Mouse (Mus musculus) embryonic facial prominence, embryonic 13.5 days (tissue): ENCODE measurements around the gene Cryl1. TPM values are rescaled to one million over a fixed set of nuclear protein-coding genes. Genes with fewer than 3 reads are reported as not detected.

Experiments used
- ATAC-seq: fragments of 200-750 bp; cut with Nextera tagmentation; 2 replicates; pipeline ENCODE4 v1.8.0; 2017; ENCODE audit warnings: low read depth; ENCODE audit not compliant: insufficient number of reproducible peaks, insufficient read depth, low FRiP score, low TSS enrichment
- H3K27ac ChIP-seq: fragments of 300-500 bp; sonication (generic); 2 replicates; pipeline ENCODE4 v1.5.1; 2015; ENCODE audit warnings: moderate library complexity, mild to moderate bottlenecking, inconsistent platforms
- H3K27me3 ChIP-seq: fragments of 300-500 bp; sonication (generic); 2 replicates; pipeline ENCODE4 v1.6.1; 2015; ENCODE audit warnings: mild to moderate bottlenecking, inconsistent platforms
- H3K36me3 ChIP-seq: fragments of 300-500 bp; sonication (generic); 2 replicates; pipeline ENCODE4 v1.6.1; 2015; ENCODE audit warnings: mild to moderate bottlenecking, inconsistent platforms
- H3K4me1 ChIP-seq: fragments of 300-500 bp; sonication (generic); 2 replicates; pipeline ENCODE4 v1.6.1; 2015; ENCODE audit warnings: inconsistent platforms
- H3K4me2 ChIP-seq: fragments of 300-500 bp; sonication (generic); 2 replicates; pipeline ENCODE4 v1.6.1; 2015; ENCODE audit warnings: moderate library complexity, mild to moderate bottlenecking, inconsistent platforms
- H3K4me3 ChIP-seq: fragments of 300-500 bp; sonication (generic); 2 replicates; pipeline ENCODE4 v1.5.1; 2015; ENCODE audit warnings: mild to moderate bottlenecking, inconsistent platforms
- H3K9ac ChIP-seq: fragments of 300-500 bp; sonication (generic); 2 replicates; pipeline ENCODE4 v1.6.1; 2015; ENCODE audit warnings: mild to moderate bottlenecking, inconsistent platforms
- H3K9me3 ChIP-seq: fragments of 300-500 bp; sonication (generic); 2 replicates; pipeline ENCODE4 v1.6.1; 2016; ENCODE audit warnings: inconsistent platforms
- WGBS: fragments of 180-500 bp; shearing (Covaris S2); methylation state at CpG from one replicate; pipeline ENCODE4 v1.1.7; 2015; ENCODE audit warnings: mixed read lengths; 5-methylcytosine and 5-hydroxymethylcytosine counted together
- polyA plus RNA-seq: library from polyadenylated mRNA; unstranded; fragments of >200 nt; fragmentation: Nextera tagmentation; extraction: Ambion mirVana; gene quantifications from 2 replicates; pipeline ENCODE4 v1.2.1, GENCODE M21; 2015

Cryl1 gene
- polyA plus RNA-seq, 1 experiment from 2014 or later = 28.8 TPM

DNA sequence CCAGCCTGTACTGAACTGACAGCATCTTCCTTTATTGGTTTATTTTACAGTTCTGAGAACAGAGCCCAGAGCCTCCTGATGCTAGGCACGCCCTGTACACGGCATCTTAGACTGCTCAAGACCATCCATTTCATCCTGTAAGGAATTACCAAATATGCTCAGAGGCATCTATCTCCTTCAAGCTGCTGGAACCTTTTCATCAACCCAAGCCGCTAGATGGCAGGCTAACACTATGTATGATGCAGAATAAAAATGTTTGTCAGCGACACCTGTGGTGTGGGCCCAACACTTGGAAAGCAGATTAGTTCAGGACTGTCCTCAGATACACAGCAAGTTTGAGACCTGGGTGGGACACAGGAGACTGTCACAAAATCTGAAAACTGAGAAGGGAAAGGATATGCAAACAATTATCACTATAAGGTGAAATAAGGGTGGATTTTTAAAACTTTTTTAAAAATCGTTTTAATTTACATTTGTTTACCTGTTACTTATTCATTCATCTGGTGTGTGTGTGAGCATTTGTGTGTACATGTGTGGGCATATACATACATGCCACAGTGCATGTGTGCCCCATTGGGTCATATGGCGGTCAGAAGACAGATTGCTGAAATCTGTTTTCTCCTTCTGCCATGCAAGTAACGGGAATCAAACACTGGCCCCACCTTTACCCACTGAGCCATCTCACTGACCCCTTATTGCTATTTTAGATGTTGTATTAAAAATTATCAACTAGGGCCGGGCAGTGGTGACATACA, 25.8 kb downstream of the Cryl1 start:
- ATAC-seq = no peak
- WGBS = 48% methylated on average over 8 of the region's 8 CpGs
- no peaks in the 10 kb centered on the region for H3K9me3 ChIP-seq

DNA sequence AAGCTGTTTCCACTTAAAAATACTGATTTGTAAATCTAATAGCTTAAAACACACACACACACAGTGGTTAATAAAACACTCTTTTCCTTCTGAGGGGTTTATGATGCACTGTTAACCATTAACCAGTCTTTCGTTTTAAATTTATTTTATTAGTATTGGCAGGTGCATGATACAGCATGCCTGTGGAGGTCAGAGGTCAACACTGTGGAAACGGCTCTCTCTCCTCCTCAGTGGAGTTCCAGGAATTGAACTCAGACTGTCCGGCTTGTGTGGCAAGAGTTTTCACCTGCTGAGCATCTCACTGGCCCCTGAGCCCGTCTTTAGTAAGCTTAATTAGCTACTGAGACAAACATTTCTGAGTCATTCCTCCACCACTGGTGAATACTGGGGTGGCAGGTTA, 31.0 kb downstream of the Cryl1 start:
- Histone ChIP-seq H3K4me2 (no peak overlapping the region), H3K4me3 (no peak overlapping the region), H3K27ac (no peak overlapping the region), H3K4me1 (peaks cover 5% of the 10 kb centered on the region; the same call in 1 of the 2 replicates), H3K9me3 (no peaks in the 10 kb centered on the region), H3K27me3 (no peaks in the 10 kb centered on the region), H3K36me3 (no peaks in the 10 kb centered on the region), H3K9ac (no peak overlapping the region)
- ATAC-seq = no peak
- WGBS = 49% methylated on average over 4 of the region's 4 CpGs

More for the DNA sequence above, 25.8 kb downstream of the Cryl1 start:
- no peak overlapping the region for H3K9ac ChIP-seq
- no peaks in the 10 kb centered on the region for H3K36me3 ChIP-seq
- no peak overlapping the region for H3K4me3 ChIP-seq
- no peaks in the 10 kb centered on the region for H3K27me3 ChIP-seq
- H3K4me1 ChIP-seq = no peaks in the 10 kb centered on the region; the same call in 1 of the 2 replicates
- H3K4me2 ChIP-seq = no peak overlapping the region
- no peak overlapping the region for H3K27ac ChIP-seq

DNA sequence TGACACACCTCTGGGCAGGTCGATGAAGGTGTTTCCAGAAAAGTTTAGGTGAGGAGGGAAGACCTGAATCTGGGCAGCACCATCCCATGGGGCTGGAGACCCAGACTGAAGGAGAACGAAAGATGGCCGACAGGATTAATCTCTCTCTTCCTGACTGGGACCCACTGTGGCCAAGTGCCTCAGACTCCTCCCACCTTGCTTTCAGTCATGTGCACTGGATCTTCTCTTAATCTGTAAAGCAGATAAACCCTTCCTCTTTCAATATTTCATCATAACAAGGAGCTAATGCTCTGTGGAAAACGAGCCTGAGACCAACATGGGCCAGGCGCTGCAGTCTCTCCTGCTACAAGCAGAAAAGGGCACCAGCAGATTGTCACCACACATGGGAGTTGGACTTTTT, 31.6 kb downstream of the Cryl1 start:
- no peaks in the 10 kb centered on the region for H3K36me3 ChIP-seq
- peaks cover 5% of the 10 kb centered on the region; the same call in 1 of the 2 replicates for H3K4me1 ChIP-seq
- no peak for ATAC-seq
- no peaks in the 10 kb centered on the region for H3K9me3 ChIP-seq
- 0 out of 2 replicates have a peak, but pooled peaks cover 3% of the 10 kb centered on the region for H3K27me3 ChIP-seq
- H3K27ac ChIP-seq = no peak overlapping the region
- 65% methylated on average over 5 of the region's 5 CpGs for WGBS
- H3K4me2 ChIP-seq = no peak overlapping the region
- no peak overlapping the region for H3K4me3 ChIP-seq
- H3K9ac ChIP-seq = no peak overlapping the region

DNA sequence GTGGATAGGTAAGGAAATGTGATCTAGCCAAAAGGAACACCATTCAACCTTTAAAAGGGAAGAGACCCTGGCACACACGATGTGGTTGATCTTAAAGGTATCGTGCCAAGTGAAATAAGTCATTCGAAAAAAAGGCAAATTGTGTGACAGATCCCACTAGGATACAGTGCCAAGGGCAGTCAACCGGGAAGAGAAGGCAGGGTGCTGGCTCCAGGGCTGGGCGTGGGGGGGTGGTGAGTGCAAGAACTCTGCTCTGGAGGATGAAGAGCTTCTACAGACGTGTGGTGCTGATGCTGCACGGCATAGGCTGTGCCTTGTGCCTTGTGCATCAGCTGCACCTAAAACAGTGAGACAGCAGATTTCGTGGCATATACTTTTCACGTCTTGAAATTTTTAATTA, 33.0 kb downstream of the Cryl1 start:
- Histone ChIP-seq H3K27me3 (0 out of 2 replicates have a peak, but pooled peaks cover 3% of the 10 kb centered on the region), H3K36me3 (no peaks in the 10 kb centered on the region), H3K4me2 (no peak overlapping the region), H3K4me3 (no peak overlapping the region), H3K9ac (no peak overlapping the region), H3K9me3 (no peaks in the 10 kb centered on the region), H3K27ac (no peak overlapping the region), H3K4me1 (peaks cover 5% of the 10 kb centered on the region; the same call in 1 of the 2 replicates)
- WGBS = 81% methylated on average over 9 of the region's 9 CpGs
- no peak for ATAC-seq

DNA sequence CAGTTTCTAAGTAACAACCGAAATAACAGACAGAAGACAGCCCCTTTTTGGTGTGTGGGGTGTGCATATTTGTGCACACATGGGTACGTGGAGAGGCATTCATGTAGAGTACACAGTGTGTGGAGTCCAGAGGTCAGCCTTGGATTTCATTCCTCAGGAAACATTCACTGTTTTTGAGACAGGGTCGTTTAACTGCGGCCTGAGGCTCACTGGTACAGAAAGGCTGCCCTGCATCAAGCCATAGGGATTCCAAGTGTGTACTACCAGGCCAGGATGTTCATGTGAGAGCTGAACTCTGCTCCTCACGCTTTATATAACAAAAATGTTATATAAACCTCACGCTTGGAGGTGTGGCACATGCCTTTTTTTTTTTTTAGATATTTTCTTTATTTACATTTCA, 34.5 kb downstream of the Cryl1 start:
- no peak for ATAC-seq
- WGBS = 82% methylated on average over 6 of the region's 6 CpGs

DNA sequence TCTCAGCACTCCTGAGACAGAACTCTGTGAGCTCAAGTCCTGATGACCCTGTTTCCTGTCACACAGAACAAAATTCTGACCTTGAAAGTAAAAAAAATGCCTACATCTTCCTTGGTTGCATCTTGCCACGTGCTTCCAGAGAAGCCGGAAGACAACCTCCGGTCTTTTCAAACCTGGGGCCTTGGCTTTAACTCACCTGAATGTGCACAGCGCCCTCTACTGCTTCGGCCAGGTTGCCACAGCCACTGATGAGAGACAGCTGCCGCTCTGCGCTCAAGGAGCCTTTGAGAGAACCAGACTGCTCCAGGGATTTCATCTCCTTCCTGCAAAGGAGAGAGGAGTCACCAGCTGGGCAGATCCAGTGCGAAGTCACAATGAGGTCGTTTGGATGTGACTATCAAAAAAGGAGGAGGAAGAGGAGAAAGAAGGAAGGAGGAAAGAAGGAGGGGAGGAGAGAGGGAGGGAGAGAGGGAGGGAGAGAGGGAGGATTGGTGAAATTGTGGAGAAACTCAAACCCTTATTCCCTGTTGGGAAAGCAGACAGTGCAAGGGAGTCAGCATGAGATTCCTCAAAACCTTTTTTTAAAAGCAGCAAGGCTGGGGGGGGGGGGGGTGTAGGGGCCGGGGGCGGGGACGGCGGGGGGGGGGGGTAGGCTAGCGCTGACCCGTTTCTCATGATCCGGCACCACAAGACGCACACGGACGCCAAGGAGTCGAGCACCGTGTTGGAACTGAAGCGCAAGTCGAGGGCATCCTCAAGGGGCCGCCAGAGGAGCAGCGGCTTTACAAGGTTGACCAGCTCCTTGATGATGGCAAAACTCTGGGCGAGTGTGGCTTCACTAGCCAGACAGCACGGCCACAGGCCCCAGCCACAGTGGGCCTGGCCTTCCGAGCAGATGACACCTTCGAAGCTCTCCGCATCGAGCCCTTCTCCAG, 35.3 kb downstream of the Cryl1 start:
- no peak overlapping the region for H3K27ac ChIP-seq
- H3K9ac ChIP-seq = peak overlapping the region; percentile 17; the same call in 1 of the 2 replicates
- H3K27me3 ChIP-seq = 0 out of 2 replicates have a peak, but pooled peaks cover 3% of the 10 kb centered on the region
- no peak for ATAC-seq
- WGBS = 15% methylated on average over 30 of the region's 31 CpGs
- 0 out of 2 replicates have a peak overlapping the region, but pooled peaks have one; percentile 13 for H3K4me3 ChIP-seq
- H3K9me3 ChIP-seq = no peaks in the 10 kb centered on the region
- H3K4me2 ChIP-seq = peak overlapping the region; percentile 49
- H3K36me3 ChIP-seq = no peaks in the 10 kb centered on the region
- H3K4me1 ChIP-seq = peaks cover 5% of the 10 kb centered on the region; the same call in 1 of the 2 replicates

More for the DNA sequence above, 34.5 kb downstream of the Cryl1 start:
- no peak overlapping the region for H3K4me3 ChIP-seq
- 0 out of 2 replicates have a peak, but pooled peaks cover 3% of the 10 kb centered on the region for H3K27me3 ChIP-seq
- no peaks in the 10 kb centered on the region for H3K36me3 ChIP-seq
- no peak overlapping the region for H3K27ac ChIP-seq
- H3K9me3 ChIP-seq = no peaks in the 10 kb centered on the region
- H3K9ac ChIP-seq = no peak overlapping the region
- H3K4me1 ChIP-seq = peaks cover 5% of the 10 kb centered on the region; the same call in 1 of the 2 replicates
- H3K4me2 ChIP-seq = no peak overlapping the region

DNA sequence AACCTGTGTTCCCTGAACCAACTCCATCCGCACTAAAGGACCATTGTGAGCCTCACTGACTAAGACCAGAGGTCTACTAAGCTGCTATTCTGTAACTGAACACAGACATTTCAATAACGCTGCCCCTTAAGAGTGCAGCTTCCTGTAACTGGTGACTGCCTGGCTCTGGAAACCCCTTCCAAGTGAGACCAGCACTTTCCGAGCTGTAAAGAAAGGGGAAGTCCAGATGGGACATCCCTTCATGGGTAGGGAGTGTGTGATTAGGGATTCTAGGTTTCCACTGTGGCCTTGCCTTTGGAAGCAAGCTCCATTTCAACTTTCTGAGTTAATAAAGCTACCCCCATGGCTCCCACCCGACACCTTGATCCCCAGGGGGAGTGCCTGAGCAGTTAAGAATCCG, 41.3 kb downstream of the Cryl1 start:
- WGBS = 64% methylated on average over 5 of the region's 5 CpGs
- Histone ChIP-seq H3K36me3 (no peaks in the 10 kb centered on the region), H3K27ac (no peak overlapping the region), H3K4me3 (no peak overlapping the region), H3K4me2 (no peak overlapping the region), H3K4me1 (no peaks in the 10 kb centered on the region), H3K9me3 (no peaks in the 10 kb centered on the region), H3K27me3 (0 out of 2 replicates have a peak, but pooled peaks cover under 1% of the 10 kb centered on the region), H3K9ac (no peak overlapping the region)
- ATAC-seq = no peak

DNA sequence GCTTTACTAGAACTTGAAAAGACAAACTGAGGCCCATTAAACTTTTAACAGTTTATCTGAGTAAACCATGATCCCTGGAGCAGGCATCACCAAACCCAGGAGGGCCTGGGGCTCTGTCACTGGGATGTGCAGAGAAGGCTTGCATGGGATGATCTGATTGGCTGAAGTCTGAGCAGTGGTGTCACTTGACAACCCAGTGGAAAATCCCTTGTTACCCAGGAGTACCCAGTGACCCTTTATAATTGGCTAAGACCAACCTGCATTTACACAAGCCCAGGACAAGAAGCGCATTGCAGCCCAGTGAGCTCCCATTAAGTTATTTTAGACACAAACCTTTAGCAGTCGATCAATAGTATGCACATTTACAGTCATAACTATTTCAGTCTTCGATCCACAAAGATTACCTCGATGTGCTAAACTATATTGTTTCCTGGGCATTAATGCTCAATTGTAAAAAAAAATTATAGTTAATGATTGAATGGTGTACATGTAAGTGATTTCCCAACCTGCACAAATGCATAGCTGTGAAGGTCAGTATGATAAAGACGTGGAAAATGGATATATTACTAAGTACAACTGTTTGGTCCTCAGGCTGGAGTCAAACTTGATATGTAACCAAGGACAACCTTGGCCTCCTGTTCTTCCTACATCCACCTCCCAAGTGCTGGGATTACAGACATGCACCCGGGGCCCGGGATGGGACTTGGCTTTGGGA, 46.7 kb downstream of the Cryl1 start:
- Histone ChIP-seq H3K4me3 (no peak overlapping the region), H3K27ac (no peak overlapping the region), H3K9me3 (no peaks in the 10 kb centered on the region), H3K4me1 (peaks cover 10% of the 10 kb centered on the region; the same call in 1 of the 2 replicates), H3K9ac (no peak overlapping the region), H3K4me2 (no peak overlapping the region), H3K36me3 (no peaks in the 10 kb centered on the region), H3K27me3 (no peaks in the 10 kb centered on the region)
- WGBS = 91% methylated on average over 7 of the region's 7 CpGs
- no peak for ATAC-seq

DNA sequence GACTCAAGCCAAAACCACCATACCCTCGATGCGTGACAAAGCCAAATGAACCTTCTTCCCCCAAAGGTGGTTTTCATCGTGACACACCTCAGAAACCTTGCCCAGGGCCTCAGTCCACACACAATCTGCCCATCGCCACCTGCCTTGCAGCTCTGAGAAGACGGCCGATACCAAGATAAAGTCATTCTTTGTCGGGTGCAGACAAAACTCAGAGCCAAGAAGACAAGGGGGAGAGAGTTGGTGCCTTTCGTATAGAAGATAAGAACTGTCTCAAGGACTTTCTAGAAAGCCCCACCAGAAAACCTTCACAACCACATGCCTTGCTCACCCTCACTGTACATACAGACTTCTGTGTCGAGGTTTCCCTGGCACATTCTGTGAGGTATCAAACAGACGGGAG, 48.4 kb downstream of the Cryl1 start:
- ATAC-seq = no peak
- no peaks in the 10 kb centered on the region for H3K36me3 ChIP-seq
- WGBS = 82% methylated on average over 10 of the region's 10 CpGs
- H3K9ac ChIP-seq = no peak overlapping the region
- H3K9me3 ChIP-seq = no peaks in the 10 kb centered on the region
- no peaks in the 10 kb centered on the region for H3K27me3 ChIP-seq
- H3K4me2 ChIP-seq = no peak overlapping the region
- peak overlapping the region; percentile 5; the same call in 1 of the 2 replicates for H3K27ac ChIP-seq
- peaks cover 10% of the 10 kb centered on the region; the same call in 1 of the 2 replicates for H3K4me1 ChIP-seq
- H3K4me3 ChIP-seq = no peak overlapping the region

DNA sequence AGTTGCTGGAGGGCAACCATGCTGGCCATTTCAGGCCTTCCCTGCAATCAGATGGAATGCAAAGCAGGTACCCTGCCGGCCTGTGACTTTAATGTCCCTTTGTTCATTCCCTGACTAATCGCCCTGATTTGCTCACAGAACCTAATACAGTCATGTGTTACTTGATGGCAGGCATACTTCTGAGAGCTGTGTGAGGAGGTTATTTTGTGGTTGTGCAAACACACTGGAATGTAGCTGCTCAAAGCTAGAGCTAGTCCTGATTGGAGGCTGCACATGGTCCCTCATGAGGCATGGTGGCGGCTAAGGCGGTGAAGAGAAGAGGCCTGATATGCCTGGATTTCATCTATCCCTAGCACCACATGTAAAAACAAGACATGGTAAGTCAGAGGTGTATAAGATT, 50.2 kb downstream of the Cryl1 start:
- no peaks in the 10 kb centered on the region for H3K9me3 ChIP-seq
- H3K27ac ChIP-seq = no peak overlapping the region
- H3K36me3 ChIP-seq = no peaks in the 10 kb centered on the region
- H3K4me3 ChIP-seq = no peak overlapping the region
- no peak overlapping the region for H3K9ac ChIP-seq
- no peak overlapping the region for H3K4me2 ChIP-seq
- peaks cover 10% of the 10 kb centered on the region; the same call in 1 of the 2 replicates for H3K4me1 ChIP-seq
- no peak for ATAC-seq
- 47% methylated on average over 4 of the region's 4 CpGs for WGBS
- H3K27me3 ChIP-seq = no peaks in the 10 kb centered on the region

DNA sequence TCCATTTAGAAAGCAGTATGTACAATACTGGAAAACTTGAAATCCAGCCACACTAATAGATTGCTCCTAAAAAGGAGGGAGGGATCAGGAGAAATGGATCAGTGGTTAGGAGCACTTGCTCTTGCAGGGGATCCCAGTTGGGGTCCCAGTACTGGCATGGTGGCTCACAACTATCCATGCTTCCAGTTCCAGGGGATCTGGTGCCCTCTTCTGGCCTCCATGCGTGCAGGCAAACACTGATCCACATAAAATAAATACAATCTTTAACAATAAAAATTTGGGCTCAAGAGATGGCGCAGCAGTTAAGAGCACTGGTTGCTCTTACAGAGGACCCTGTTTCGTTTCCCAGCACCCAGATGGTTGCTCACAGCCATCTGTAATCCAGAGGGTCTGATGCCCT, 52.2 kb downstream of the Cryl1 start:
- Histone ChIP-seq H3K4me2 (no peak overlapping the region), H3K9ac (no peak overlapping the region), H3K27me3 (no peaks in the 10 kb centered on the region), H3K9me3 (no peaks in the 10 kb centered on the region), H3K4me1 (peaks cover 10% of the 10 kb centered on the region; the same call in 1 of the 2 replicates), H3K27ac (no peak overlapping the region), H3K4me3 (no peak overlapping the region), H3K36me3 (no peaks in the 10 kb centered on the region)
- no peak for ATAC-seq
- 86% methylated on average over 3 of the region's 3 CpGs for WGBS
